Mouse (Mus musculus): ENCODE data around the gene Parp11.

- TF ChIP-seq POLR2A (IDR thresholded peaks at IDR 0.05; ENCODE audit: extremely low read depth, insufficient read depth, low read length) = no peak
- TF ChIP-seq CTCF (IDR thresholded peaks at IDR 0.05; ENCODE audit: low read depth, low read length) = no peak
These were observed 54.2 kb downstream of the Parp11 start for GRCm38 (mm10) chr6:127500806-127501205.

Data from liver, adult 2 months (tissue).